Mouse (Mus musculus) cerebellum, adult 9-11 months (tissue): ENCODE results near the gene Gm10518.

Source experiments
- DNase-seq: peaks from one replicate; pipeline ENCODE4 v3.0.0; 2022

The Gm10518 gene

GRCm38 (mm10) chr1:179835753-179836425, 32.7 kb downstream of the Gm10518 start:
- DNase-seq: no peak

DNA sequence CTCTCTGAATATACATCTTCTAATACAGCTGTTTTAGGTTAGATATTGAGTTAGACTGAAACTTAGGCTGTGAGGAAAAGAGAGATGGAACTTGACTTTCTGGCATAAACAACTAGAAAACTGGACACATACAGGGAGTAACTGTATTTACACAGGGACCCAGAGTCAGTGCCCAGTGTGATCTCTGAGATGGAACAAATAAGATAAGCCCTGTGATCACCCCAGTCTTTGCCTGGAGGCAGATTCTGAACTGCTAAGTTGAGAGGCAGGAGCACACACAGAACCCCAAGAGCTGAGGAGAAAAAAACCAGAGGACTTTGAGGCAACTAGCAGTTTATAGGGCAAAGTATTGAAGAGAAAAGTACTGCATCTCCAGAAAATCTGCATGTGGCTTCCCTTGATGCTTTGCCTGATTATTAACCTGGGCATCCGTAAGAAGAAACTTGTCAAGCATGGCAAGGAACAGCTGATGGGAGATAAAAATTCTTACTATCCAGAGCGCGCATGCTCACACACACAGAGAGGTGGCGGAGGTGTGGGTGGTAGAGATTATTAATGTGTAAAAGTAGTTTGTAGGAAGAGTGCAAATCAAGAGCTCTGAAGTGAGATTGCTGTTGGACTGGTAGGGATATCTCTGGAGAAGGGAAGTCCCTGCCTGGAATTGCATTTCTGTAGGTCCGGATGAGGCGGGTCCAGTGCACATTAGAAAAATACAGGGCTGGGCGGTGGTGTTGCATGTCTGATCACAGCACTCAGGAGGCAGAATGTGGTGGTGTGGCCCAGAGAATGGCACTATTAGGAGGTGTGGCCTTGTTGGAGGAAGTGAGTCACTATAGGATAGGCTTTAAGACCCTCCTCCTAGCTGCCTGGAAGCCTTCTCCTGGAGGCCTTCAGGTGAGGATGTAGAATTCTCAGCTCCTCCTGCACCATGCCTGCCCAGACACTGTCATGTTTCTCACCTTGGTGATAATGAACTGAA, 33.5 kb downstream of the Gm10518 start:
- DNase-seq: no peak

- no peak for DNase-seq
Measured at GRCm38 (mm10) chr1:179842568-179842967, 39.4 kb downstream of the Gm10518 start.

DNA sequence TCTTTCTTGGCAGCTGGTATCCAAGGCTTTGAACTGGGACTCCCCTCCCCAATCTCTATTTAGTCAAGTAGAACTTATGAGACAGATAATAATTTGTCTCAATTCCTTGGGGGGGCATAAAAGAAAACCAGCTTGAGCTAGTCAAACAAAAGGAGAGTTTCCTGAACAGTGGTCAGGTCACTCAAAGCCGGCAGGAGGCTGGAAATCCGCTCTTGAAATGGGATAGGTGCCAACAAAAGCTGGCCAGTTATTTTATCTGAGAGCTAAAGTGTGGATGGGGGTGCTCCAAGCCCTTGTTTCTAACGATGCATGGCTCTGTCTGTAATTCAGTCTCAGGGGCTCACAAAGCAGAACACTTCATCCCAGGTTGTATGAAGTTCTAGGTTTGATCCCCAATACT, 40.8 kb downstream of the Gm10518 start:
- DNase-seq: no peak

- peak; percentile 70 for DNase-seq
Measured at GRCm38 (mm10) chr1:179844894-179845293, 41.7 kb downstream of the Gm10518 start.

DNA sequence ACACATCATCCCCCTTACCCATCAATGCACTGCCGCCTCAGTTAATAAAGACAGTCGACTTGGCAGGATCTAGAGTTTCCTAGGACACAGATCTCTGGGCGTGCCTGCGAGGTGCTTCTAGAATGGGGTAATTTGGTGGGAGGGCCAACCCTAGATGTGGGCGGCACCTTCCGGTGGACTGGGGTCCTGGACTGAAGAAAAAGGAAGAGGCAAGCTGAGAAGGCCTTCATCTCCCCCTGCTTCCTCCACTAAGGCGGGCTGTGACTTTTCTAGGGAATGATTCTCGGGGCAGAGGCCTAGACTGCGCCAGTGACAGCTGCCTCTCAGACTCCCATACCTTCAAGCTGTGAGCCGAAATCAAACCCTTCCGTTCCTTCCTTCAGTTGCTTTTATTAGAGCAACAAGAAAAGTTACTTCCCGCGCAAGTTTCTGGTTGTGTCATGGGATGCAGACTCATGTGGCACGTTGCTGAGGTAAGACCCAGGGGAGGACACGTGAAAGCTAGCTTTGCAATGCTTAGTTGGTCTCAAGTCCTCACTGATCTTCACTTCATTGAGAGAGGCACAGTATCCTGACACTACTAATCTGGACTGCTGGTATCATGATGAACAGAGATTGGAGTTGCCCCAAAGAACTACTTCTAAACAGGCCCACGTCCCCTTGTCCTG, 42.8 kb downstream of the Gm10518 start:
- no peak for DNase-seq

GRCm38 (mm10) chr1:179847173-179847572, 44.0 kb downstream of the Gm10518 start:
- no peak for DNase-seq

GRCm38 (mm10) chr1:179847759-179848389, 44.7 kb downstream of the Gm10518 start:
- DNase-seq: peak; percentile 79

DNA sequence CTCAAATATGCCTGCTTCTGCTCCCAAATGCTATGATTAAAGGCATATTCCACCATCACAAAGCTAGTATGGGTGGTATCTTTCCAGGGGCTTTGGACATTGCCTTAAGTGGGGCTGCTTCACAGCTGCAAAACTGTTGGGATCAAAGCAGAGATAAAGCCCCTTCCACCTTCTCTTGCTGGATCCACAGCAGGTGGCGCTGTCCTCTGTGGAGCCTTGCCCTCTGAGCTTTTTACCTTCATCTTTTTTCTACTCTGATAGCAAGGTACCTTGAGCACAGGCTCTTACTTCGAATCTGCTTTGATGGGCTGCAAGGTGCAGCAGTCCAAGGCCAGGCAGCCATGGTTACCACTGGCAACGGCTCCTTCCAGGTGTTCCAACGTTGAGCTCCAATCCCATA, 50.2 kb downstream of the Gm10518 start:
- no peak for DNase-seq
